Mouse (Mus musculus) E14TG2a.4 (cell line): ENCODE measurements around the gene Igf1r.

ENCODE experiments used
- H3K27me3 ChIP-seq: 2 replicates; pipeline ENCODE4 v1.6.1; 2014; ENCODE audit warnings: low read length, control low read depth; ENCODE audit not compliant: insufficient read depth
- H3K36me3 ChIP-seq: 2 replicates; pipeline ENCODE4 v1.6.1; 2014; ENCODE audit warnings: low read length, control low read depth; ENCODE audit not compliant: insufficient read depth
- H3K4me1 ChIP-seq: replicated peaks from 2 replicates; pipeline ENCODE4 v1.6.1; 2014; ENCODE audit warnings: low read depth, low read length, control low read depth
- H3K4me3 ChIP-seq: replicated peaks from 2 replicates; pipeline ENCODE4 v1.5.1; 2014; ENCODE audit warnings: mild to moderate bottlenecking, low read length
- H3K9me3 ChIP-seq: 2 replicates; pipeline ENCODE4 v1.6.1; 2014; ENCODE audit warnings: low read length, control low read depth
- CTCF ChIP-seq: conservative IDR thresholded peaks from 2 replicates; pipeline ENCODE4 v1.5.1; 2014; ENCODE audit warnings: low read length
- NANOG ChIP-seq: IDR thresholded peaks from 2 replicates; pipeline ENCODE4 v1.6.1; 2014; ENCODE audit warnings: borderline replicate concordance, low read length, mixed read lengths
- POU5F1 ChIP-seq: IDR thresholded peaks from 2 replicates; pipeline ENCODE4 v1.6.1; 2014; ENCODE audit warnings: low read length, borderline replicate concordance

Gene Igf1r

GRCm38 (mm10) chr7:68073460-68073806, 120.8 kb downstream of the Igf1r start:
- H3K36me3 ChIP-seq, result no peaks in the 10 kb centered on the region
- H3K9me3 ChIP-seq, result no peaks in the 10 kb centered on the region
- H3K27me3 ChIP-seq, result no peaks in the 10 kb centered on the region
- peaks cover 10% of the 10 kb centered on the region for H3K4me1 ChIP-seq
- TF ChIP-seq NANOG (0 out of 2 replicates have a peak, but pooled peaks have one; percentile 0), POU5F1 (no peak), CTCF (no peak)
- H3K4me3 ChIP-seq, result no peak overlapping the region; the same call in 1 of the 2 replicates

DNA sequence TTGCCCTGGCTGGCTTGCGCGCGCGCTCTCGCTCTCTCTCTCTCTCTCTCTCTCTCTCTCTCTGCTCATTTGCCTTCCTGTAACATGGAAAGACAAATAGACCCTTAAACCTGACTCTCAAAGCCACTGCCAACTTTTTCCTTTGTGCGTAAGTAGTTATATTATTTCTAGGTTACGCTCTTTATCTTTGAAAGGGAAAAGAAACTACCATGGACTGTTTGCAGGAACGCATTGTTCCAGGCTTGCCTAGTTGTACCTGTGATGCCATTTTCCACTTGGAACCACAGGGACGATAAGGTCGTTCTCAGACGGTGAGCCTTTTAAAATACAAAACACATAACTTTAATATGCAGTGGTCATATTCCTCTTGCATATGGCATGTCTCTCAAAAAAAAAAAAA, 122.1 kb downstream of the Igf1r start:
- TF ChIP-seq POU5F1 (no peak), NANOG (no peak), CTCF (no peak)
- Histone ChIP-seq H3K4me3 (no peak overlapping the region), H3K27me3 (no peaks in the 10 kb centered on the region)

GRCm38 (mm10) chr7:68075401-68075800, 122.8 kb downstream of the Igf1r start:
- Histone ChIP-seq H3K4me1 (peaks cover 10% of the 10 kb centered on the region), H3K36me3 (no peaks in the 10 kb centered on the region), H3K9me3 (no peaks in the 10 kb centered on the region), H3K27me3 (no peaks in the 10 kb centered on the region), H3K4me3 (no peak overlapping the region)
- TF ChIP-seq POU5F1, result no peak
- no peak for TF ChIP-seq NANOG
- TF ChIP-seq CTCF, result no peak

More for the DNA sequence above, 122.1 kb downstream of the Igf1r start:
- no peaks in the 10 kb centered on the region for H3K9me3 ChIP-seq
- no peaks in the 10 kb centered on the region for H3K36me3 ChIP-seq
- peaks cover 10% of the 10 kb centered on the region for H3K4me1 ChIP-seq

GRCm38 (mm10) chr7:68080122-68080845, 127.7 kb downstream of the Igf1r start:
- H3K4me3 ChIP-seq, result no peak overlapping the region
- TF ChIP-seq CTCF (no peak), POU5F1 (no peak), NANOG (no peak)
- H3K4me1 ChIP-seq, result peaks cover 5% of the 10 kb centered on the region; the same call in 1 of the 2 replicates
- H3K9me3 ChIP-seq, result no peaks in the 10 kb centered on the region
- no peaks in the 10 kb centered on the region for H3K27me3 ChIP-seq
- no peaks in the 10 kb centered on the region for H3K36me3 ChIP-seq

DNA sequence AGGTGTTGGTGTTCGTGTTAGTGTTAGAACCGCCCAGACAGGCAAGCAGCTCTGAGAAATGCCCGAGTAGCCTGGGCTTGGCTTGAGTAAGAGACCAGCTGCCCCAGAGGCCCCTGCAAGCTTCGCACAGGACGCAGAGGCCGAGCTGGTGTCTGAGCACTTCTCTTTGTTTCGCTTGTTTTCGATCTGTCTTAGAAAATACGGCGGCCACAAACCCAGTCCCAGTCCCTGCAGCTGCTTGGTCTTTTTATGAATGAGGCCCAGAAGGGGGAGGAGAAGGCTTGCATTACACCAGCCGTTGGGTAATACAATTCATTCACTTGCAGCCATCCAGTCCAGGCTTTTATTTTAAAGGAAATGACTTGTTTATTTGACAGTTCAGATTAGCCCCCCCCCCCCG, 132.7 kb downstream of the Igf1r start:
- TF ChIP-seq CTCF (no peak), NANOG (no peak), POU5F1 (no peak)
- no peaks in the 10 kb centered on the region for H3K27me3 ChIP-seq
- H3K36me3 ChIP-seq, result no peaks in the 10 kb centered on the region
- H3K4me1 ChIP-seq, result peaks cover 16% of the 10 kb centered on the region
- H3K4me3 ChIP-seq, result no peak overlapping the region
- no peaks in the 10 kb centered on the region for H3K9me3 ChIP-seq

DNA sequence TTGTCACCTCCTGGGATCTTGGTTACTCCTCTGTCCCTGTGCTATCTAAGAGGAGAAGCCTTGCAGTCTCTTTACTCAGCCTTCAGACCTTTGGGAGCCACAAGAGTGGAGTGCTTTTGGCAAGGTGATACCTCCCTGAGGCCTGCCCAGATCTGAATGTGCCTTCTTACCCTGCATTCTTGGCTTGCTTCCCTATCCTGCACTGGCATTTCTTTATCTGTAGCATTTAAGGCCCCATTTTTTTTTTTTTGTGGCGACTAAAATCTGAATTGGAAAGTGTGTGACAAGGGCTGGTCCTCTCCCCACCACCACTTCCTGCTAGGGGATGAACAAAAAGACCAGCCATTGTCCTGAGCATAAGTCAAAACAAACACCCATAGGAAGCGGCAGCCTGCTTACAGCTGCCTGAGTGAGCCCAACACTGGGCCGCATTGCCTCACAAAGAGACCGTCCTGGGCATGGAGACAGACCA, 133.3 kb downstream of the Igf1r start:
- Histone ChIP-seq H3K36me3 (no peaks in the 10 kb centered on the region), H3K4me3 (no peak overlapping the region), H3K4me1 (peaks cover 16% of the 10 kb centered on the region), H3K27me3 (no peaks in the 10 kb centered on the region), H3K9me3 (no peaks in the 10 kb centered on the region)
- TF ChIP-seq CTCF (no peak), NANOG (no peak), POU5F1 (no peak)

- Histone ChIP-seq H3K27me3 (no peaks in the 10 kb centered on the region), H3K4me1 (peaks cover 16% of the 10 kb centered on the region), H3K4me3 (no peak overlapping the region), H3K9me3 (no peaks in the 10 kb centered on the region), H3K36me3 (no peaks in the 10 kb centered on the region)
- TF ChIP-seq CTCF (no peak), NANOG (no peak), POU5F1 (no peak)
These were observed 134.9 kb downstream of the Igf1r start for GRCm38 (mm10) chr7:68087496-68087895.

- H3K9me3 ChIP-seq, result no peaks in the 10 kb centered on the region
- no peaks in the 10 kb centered on the region for H3K27me3 ChIP-seq
- no peaks in the 10 kb centered on the region for H3K36me3 ChIP-seq
- H3K4me3 ChIP-seq, result no peak overlapping the region
- peaks cover 16% of the 10 kb centered on the region for H3K4me1 ChIP-seq
- TF ChIP-seq POU5F1 (no peak), CTCF (no peak), NANOG (no peak)
These were observed 136.2 kb downstream of the Igf1r start for GRCm38 (mm10) chr7:68088825-68089224.

- no peaks in the 10 kb centered on the region for H3K36me3 ChIP-seq
- peaks cover 16% of the 10 kb centered on the region for H3K4me1 ChIP-seq
- H3K9me3 ChIP-seq, result no peaks in the 10 kb centered on the region
- H3K4me3 ChIP-seq, result no peak overlapping the region
- TF ChIP-seq NANOG (no peak), CTCF (no peak), POU5F1 (no peak)
- no peaks in the 10 kb centered on the region for H3K27me3 ChIP-seq
These were observed 137.1 kb downstream of the Igf1r start for GRCm38 (mm10) chr7:68089725-68090124.
